25 mouse cellular contexts compared by ENCODE assay signal in genomic region chr2:152884101-152884645, GRCm38 (mm10). TPM values are rescaled to one million over a fixed set of nuclear protein-coding genes. Genes with fewer than 3 reads are reported as not detected.
DNase-seq lines count a peak whose midpoint lies in the region; ATAC-seq and TF ChIP-seq lines count a peak whose summit lies in the region.
"Had no signal": no experiment of that assay in that cellular context is flagged by ENCODE, and none has a peak within 500 bp of the region (broad histone marks: within the 10 kb centered on the region; RNA-seq: fewer than 3 reads in every experiment).

No protein-coding gene starts in this region.

- no peak for TF ChIP-seq CTCF in left cerebral cortex, adult 2 months (IDR thresholded peaks at IDR 0.05)

- no peak overlapping the region for H3K4me3 ChIP-seq in left cerebral cortex, adult 2 months
- H3K4me3 ChIP-seq: forebrain, embryonic 12.5 days; heart, embryonic 12.5 days; hindbrain, embryonic 13.5 days; midbrain, embryonic 13.5 days had no signal

- DNase-seq in layer of hippocampus, adult 11-12 months (ENCODE audit: low spot score), result peak; percentile 28
- no peak for DNase-seq in layer of hippocampus, postnatal 25 days (ENCODE audit: extremely low spot score in 1 of 2, low spot score in 1 of 2)
- peak; percentile 52 for DNase-seq in right cerebral cortex, postnatal 25 days
- no peak for DNase-seq in right cerebral cortex, postnatal 10 days (ENCODE audit: low spot score in 2 of 2)
- DNase-seq in left cerebral cortex, adult 2 months (ENCODE audit: extremely low spot score in 1 of 2, low spot score in 2 of 2), result peak; percentile 39 to 48
- DNase-seq in telencephalon, adult 2 months (ENCODE audit: low read depth, low spot score), result peak; percentile 80
- no peak for DNase-seq in neural tube, embryonic 10.5 days (ENCODE audit: extremely low spot score, low spot score)
- DNase-seq: adrenal gland, postnatal 36 days; cerebellum, adult 18-20 months; heart, postnatal 14 days; kidney, adult 8-10 months; kidney, postnatal 14 days; liver, postnatal 0 days; lung, postnatal 10 days; thymus, postnatal 14 days had no signal

- H3K27ac ChIP-seq in left cerebral cortex, adult 2 months, result peak overlapping the region; percentile 44; the same call in 1 of the 2 replicates
- H3K27ac ChIP-seq: forebrain, embryonic 12.5 days; hindbrain, embryonic 13.5 days; midbrain, embryonic 13.5 days had no signal

- ATAC-seq in monocyte, adult 5-6 weeks (replicated peaks; ENCODE audit: insufficient number of reproducible peaks, low FRiP score, low TSS enrichment, poor library complexity, severe bottlenecking), result no peak
- ATAC-seq: inflammation-experienced regulatory T-cells, adult 6 months; liver, postnatal 0 days; midbrain, embryonic 13.5 days; Patski had no signal

- intact Hi-C loops in left cerebral cortex, adult 2 months (cut with DNase I), result no loop called here

RNA-seq across cellular contexts. Expression of gene Mylk2, which starts 27.0 kb away (rescaled TPM):
- total RNA-seq in layer of hippocampus, postnatal 25 days (2021), result not detected
- total RNA-seq in left cerebral cortex, adult 2 months (2021), result not detected
- not detected in 3 replicates for total RNA-seq in monocyte, adult 5-6 weeks (2017)
- total RNA-seq: adrenal gland, postnatal 36 days; common myeloid progenitor, adult 5-6 weeks; megakaryocyte, adult 5-6 weeks had no signal

RNA-seq across cellular contexts. Expression of gene Tpx2, which starts 36.4 kb away (rescaled TPM):
- total RNA-seq in layer of hippocampus, postnatal 25 days (2021), result 1 to 10 TPM; 1.5 to 2.6 TPM
- 1 to 10 TPM; 2.5 to 3.0 TPM for total RNA-seq in left cerebral cortex, adult 2 months (2021)
- 1.1 to 2.7 TPM (median 1.6 TPM) in 3 replicates for total RNA-seq in monocyte, adult 5-6 weeks (2017)

RNA-seq across cellular contexts. Expression of gene Foxs1, which starts 48.8 kb away (rescaled TPM):
- 1 to 10 TPM in 1 of 2 experiments, under 1 TPM in 1; 0.56 to 1.0 TPM for total RNA-seq in layer of hippocampus, postnatal 25 days (2021)
- total RNA-seq in left cerebral cortex, adult 2 months (2021), result under 1 TPM; 0.34 to 0.44 TPM
- total RNA-seq in monocyte, adult 5-6 weeks (2017), result not detected in 3 replicates
- total RNA-seq: common myeloid progenitor, adult 5-6 weeks; liver, adult 2 months; megakaryocyte, adult 5-6 weeks had no signal

RNA-seq across cellular contexts. Expression of gene Bcl2l1, which starts 52.6 kb away (rescaled TPM):
- total RNA-seq in layer of hippocampus, postnatal 25 days (2021), result 100 to 1,000 TPM; 121 to 144 TPM
- total RNA-seq in left cerebral cortex, adult 2 months (2021), result 100 to 1,000 TPM; 133 to 135 TPM
- 11.8 to 39.0 TPM (median 21.7 TPM) in 3 replicates for total RNA-seq in monocyte, adult 5-6 weeks (2017)

Comparison
In these comparisons a context has a peak if more than half of its experiments do, and no peak if none do; other contexts are left out.
1. DNase-seq: peak in layer of hippocampus, adult 11-12 months (single experiment), right cerebral cortex, postnatal 25 days (single experiment), left cerebral cortex, adult 2 months (2 of 2) and telencephalon, adult 2 months (single experiment); none in layer of hippocampus, postnatal 25 days (0 of 2), right cerebral cortex, postnatal 10 days (0 of 2) and neural tube, embryonic 10.5 days (single experiment).